Mouse (Mus musculus): ENCODE measurements around the gene Tbc1d22a.

- TF ChIP-seq CTCF (IDR thresholded peaks at IDR 0.05; ENCODE audit: low read depth, low read length) (no peak), POLR2A (IDR thresholded peaks at IDR 0.05; ENCODE audit: borderline replicate concordance, low read depth, low read length) (no peak)
Measured at GRCm38 (mm10) chr15:86496209-86496608, 281.9 kb downstream of the Tbc1d22a start.

Measured in bone marrow macrophage, adult 2 months (primary cell).